Mouse (Mus musculus) spleen, postnatal 4 days (tissue): ENCODE measurements around the gene Optn.

Source experiments
- DNase-seq, 2 experiments: peaks; one replicate each; pipeline ENCODE4 v3.0.0; 2022; ENCODE audit warnings: low spot score in 2 of 2

Gene Optn

GRCm38 (mm10) chr2:5061133-5061708 is 2.6 kb downstream of the Optn start:
- no peak for DNase-seq

GRCm38 (mm10) chr2:5059997-5060396 is 3.9 kb downstream of the Optn start:
- no peak for DNase-seq

GRCm38 (mm10) chr2:5058436-5058835 is 5.4 kb downstream of the Optn start:
- no peak for DNase-seq

- DNase-seq = no peak
Measured at GRCm38 (mm10) chr2:5050562-5050961, 13.3 kb downstream of the Optn start.

GRCm38 (mm10) chr2:5047016-5047415 is 16.8 kb downstream of the Optn start:
- no peak for DNase-seq

- DNase-seq = peak in 1 of 2 experiments; percentile 27
Measured at GRCm38 (mm10) chr2:5045269-5045965, 18.4 kb downstream of the Optn start.

GRCm38 (mm10) chr2:5044321-5044720 is 19.5 kb downstream of the Optn start:
- no peak for DNase-seq

GRCm38 (mm10) chr2:5043476-5043761 is 20.4 kb downstream of the Optn start:
- DNase-seq = peak in 1 of 2 experiments; percentile 62

GRCm38 (mm10) chr2:5042616-5043475 is 21.0 kb downstream of the Optn start:
- DNase-seq = peak; percentile 32 to 61

- DNase-seq = peak in 1 of 2 experiments; percentile 58
Measured at GRCm38 (mm10) chr2:5041854-5042253, 22.0 kb downstream of the Optn start.

GRCm38 (mm10) chr2:5040281-5041161 is 23.3 kb downstream of the Optn start:
- no peak for DNase-seq

- no peak for DNase-seq
Measured at GRCm38 (mm10) chr2:5039350-5040170, 24.3 kb downstream of the Optn start.

- no peak for DNase-seq
Measured at GRCm38 (mm10) chr2:5038320-5038719, 25.5 kb downstream of the Optn start.

GRCm38 (mm10) chr2:5037390-5037789 is 26.5 kb downstream of the Optn start:
- no peak for DNase-seq

GRCm38 (mm10) chr2:5036411-5037076 is 27.3 kb downstream of the Optn start:
- DNase-seq = no peak

- DNase-seq = no peak
Measured at GRCm38 (mm10) chr2:5035241-5035640, 28.6 kb downstream of the Optn start.

- DNase-seq = no peak
Measured at GRCm38 (mm10) chr2:5034801-5035200, 29.1 kb downstream of the Optn start.

GRCm38 (mm10) chr2:5033546-5034420 is 30.1 kb downstream of the Optn start:
- DNase-seq = no peak

GRCm38 (mm10) chr2:5032665-5033064 is 31.2 kb downstream of the Optn start:
- no peak for DNase-seq
